Mouse (Mus musculus): ENCODE measurements around the gene Gapdhs. TPM values are rescaled to one million over a fixed set of nuclear protein-coding genes. Genes with fewer than 3 reads are reported as not detected.
"Not testable (repeated sequence)": the region's sequence is repeated elsewhere in the genome, so short reads cannot be mapped to it uniquely, and the experiment has no call there.

The Gapdhs gene
- polyA plus RNA-seq (2012; rRNA removed) (not detected in 2 replicates), polyA plus RNA-seq (2014; fragmentation: Nextera tagmentation; extraction: Ambion mirVana) (not detected in 2 replicates)

DNA sequence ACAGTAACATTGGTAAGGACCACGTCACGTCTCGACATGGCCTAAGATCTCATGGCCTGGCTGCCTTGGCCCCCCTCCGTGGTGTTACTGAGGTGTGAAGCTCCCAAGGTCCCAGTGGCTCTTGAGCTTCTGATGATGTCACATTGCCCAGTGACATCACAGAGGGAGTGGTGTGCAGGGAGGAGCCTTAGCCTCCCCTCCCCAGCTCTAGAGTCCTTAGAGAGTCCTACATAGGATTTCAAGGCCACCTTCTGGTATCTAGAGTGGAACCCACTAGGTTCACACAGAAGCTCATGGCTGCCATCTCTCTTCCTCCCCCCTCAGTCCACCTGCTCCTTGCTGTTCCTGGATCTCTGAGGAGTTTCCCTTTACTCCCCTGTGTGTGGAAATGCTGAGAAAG lies at the start of gene Gapdhs:
Gene Gapdhs (minus strand): TSS at position 65 of the 400 bp plus-strand sequence.
- DNase-seq (ENCODE audit: low read depth in 3 of 3, low spot score in 3 of 3); H3K36me3 ChIP-seq (replicated peaks; ENCODE audit: control insufficient read depth, insufficient read depth, low read depth); H3K27ac ChIP-seq; H3K4me3 ChIP-seq (ENCODE audit: insufficient read depth in 1 of 2, low read depth in 2 of 2, low read length in 2 of 2); H3K4me1 ChIP-seq (replicated peaks; ENCODE audit: control insufficient read depth in 2 of 2, insufficient read depth in 2 of 2, low read length in 1 of 2); H3K27me3 ChIP-seq (ENCODE audit: control insufficient read depth, insufficient read depth, low read length); H3K9me3 ChIP-seq (ENCODE audit: control insufficient read depth, low read length); H3K4me2 ChIP-seq (ENCODE audit: low read depth); H3K9ac ChIP-seq (replicated peaks): not testable (repeated sequence)
- WGBS (ENCODE audit: insufficient replicate concordance): 65% methylated on average over 2 of the region's 4 CpGs
- ATAC-seq (ENCODE audit: insufficient read depth): peak; percentile 15; the same call in 1 of the 2 replicates

- ATAC-seq (ENCODE audit: insufficient read depth): no peak
- Histone ChIP-seq H3K27me3 (ENCODE audit: control insufficient read depth, insufficient read depth, low read length) (no peaks in the 10 kb centered on the region), H3K27ac (no peak overlapping the region), H3K9me3 (ENCODE audit: control insufficient read depth, low read length) (no peaks in the 10 kb centered on the region), H3K4me3 (ENCODE audit: insufficient read depth in 1 of 2, low read depth in 2 of 2, low read length in 2 of 2) (no peak overlapping the region), H3K9ac (replicated peaks) (no peak overlapping the region), H3K36me3 (replicated peaks; ENCODE audit: control insufficient read depth, insufficient read depth, low read depth) (no peaks in the 10 kb centered on the region), H3K4me2 (ENCODE audit: low read depth) (no peak overlapping the region), H3K4me1 (replicated peaks; ENCODE audit: control insufficient read depth in 2 of 2, insufficient read depth in 2 of 2, low read length in 1 of 2) (no peaks in the 10 kb centered on the region)
- no peak for DNase-seq (ENCODE audit: low read depth in 3 of 3, low spot score in 3 of 3)
- 17% methylated on average over 9 of the region's 9 CpGs for WGBS (ENCODE audit: insufficient replicate concordance)
- TF ChIP-seq CTCF (IDR thresholded peaks at IDR 0.05; ENCODE audit: low read depth): no peak
- TF ChIP-seq EP300 (IDR thresholded peaks at IDR 0.05; ENCODE audit: low read depth): no peak
Measured at GRCm38 (mm10) chr7:30791921-30792320, 48.4 kb upstream of the Gapdhs start.

DNA sequence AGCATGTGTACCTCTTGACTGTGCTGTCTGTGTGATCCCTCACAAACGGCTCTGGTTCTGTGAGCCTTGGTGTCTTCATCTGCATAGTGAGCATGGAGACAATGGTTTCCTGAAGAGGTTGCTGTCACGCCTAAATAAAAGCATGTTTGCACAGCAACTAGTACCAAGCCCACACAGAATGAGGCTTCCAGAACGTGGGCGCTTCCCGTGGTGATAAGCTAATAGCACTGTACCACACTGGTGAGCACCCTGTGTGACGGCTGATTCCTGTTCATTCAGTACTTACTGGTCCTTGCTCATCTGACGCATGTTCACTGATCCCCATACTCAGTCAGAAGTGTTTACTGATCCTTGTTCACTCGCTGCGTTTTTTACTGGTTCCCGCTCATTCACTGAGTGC lies 46.7 kb upstream of the Gapdhs start:
- Histone ChIP-seq H3K4me2 (ENCODE audit: low read depth) (no peak overlapping the region), H3K9ac (replicated peaks) (no peak overlapping the region), H3K4me3 (ENCODE audit: insufficient read depth in 1 of 2, low read depth in 2 of 2, low read length in 2 of 2) (no peak overlapping the region), H3K27me3 (ENCODE audit: control insufficient read depth, insufficient read depth, low read length) (no peaks in the 10 kb centered on the region), H3K36me3 (replicated peaks; ENCODE audit: control insufficient read depth, insufficient read depth, low read depth) (no peaks in the 10 kb centered on the region), H3K4me1 (replicated peaks; ENCODE audit: control insufficient read depth in 2 of 2, insufficient read depth in 2 of 2, low read length in 1 of 2) (no peaks in the 10 kb centered on the region), H3K9me3 (ENCODE audit: control insufficient read depth, low read length) (no peaks in the 10 kb centered on the region), H3K27ac (no peak overlapping the region)
- no peak for TF ChIP-seq CTCF (IDR thresholded peaks at IDR 0.05; ENCODE audit: low read depth)
- no peak for TF ChIP-seq EP300 (IDR thresholded peaks at IDR 0.05; ENCODE audit: low read depth)
- 60% methylated on average over 10 of the region's 10 CpGs for WGBS (ENCODE audit: insufficient replicate concordance)
- no peak for DNase-seq (ENCODE audit: low read depth in 3 of 3, low spot score in 3 of 3)
- ATAC-seq (ENCODE audit: insufficient read depth): no peak

- no peak for ATAC-seq (ENCODE audit: insufficient read depth)
- H3K4me3 ChIP-seq (ENCODE audit: insufficient read depth in 1 of 2, low read depth in 2 of 2, low read length in 2 of 2): no peak within 1 kb of the TSS
- no peaks in the 10 kb centered on the region for H3K9me3 ChIP-seq (ENCODE audit: control insufficient read depth, low read length)
- H3K9ac ChIP-seq (replicated peaks): no peak within 1 kb of the TSS
- no peak within 1 kb of the TSS for H3K4me2 ChIP-seq (ENCODE audit: low read depth)
- TF ChIP-seq CTCF (IDR thresholded peaks at IDR 0.05; ENCODE audit: low read depth): no peak
- H3K27ac ChIP-seq: no peak within 1 kb of the TSS
- DNase-seq (ENCODE audit: low read depth in 3 of 3, low spot score in 3 of 3): no peak
- H3K36me3 ChIP-seq (replicated peaks; ENCODE audit: control insufficient read depth, insufficient read depth, low read depth): no peaks in the 10 kb centered on the region
- no peaks in the 10 kb centered on the region for H3K27me3 ChIP-seq (ENCODE audit: control insufficient read depth, insufficient read depth, low read length)
- H3K4me1 ChIP-seq (replicated peaks; ENCODE audit: control insufficient read depth in 2 of 2, insufficient read depth in 2 of 2, low read length in 1 of 2): no peaks in the 10 kb centered on the region
- WGBS (ENCODE audit: insufficient replicate concordance): 45% methylated on average over 15 of the region's 15 CpGs
Measured at GRCm38 (mm10) chr7:30787377-30788022, 44.0 kb upstream of the Gapdhs start, which contains the start of gene Krtdap. Krtdap (plus strand) TSS chr7:30787896.

DNA sequence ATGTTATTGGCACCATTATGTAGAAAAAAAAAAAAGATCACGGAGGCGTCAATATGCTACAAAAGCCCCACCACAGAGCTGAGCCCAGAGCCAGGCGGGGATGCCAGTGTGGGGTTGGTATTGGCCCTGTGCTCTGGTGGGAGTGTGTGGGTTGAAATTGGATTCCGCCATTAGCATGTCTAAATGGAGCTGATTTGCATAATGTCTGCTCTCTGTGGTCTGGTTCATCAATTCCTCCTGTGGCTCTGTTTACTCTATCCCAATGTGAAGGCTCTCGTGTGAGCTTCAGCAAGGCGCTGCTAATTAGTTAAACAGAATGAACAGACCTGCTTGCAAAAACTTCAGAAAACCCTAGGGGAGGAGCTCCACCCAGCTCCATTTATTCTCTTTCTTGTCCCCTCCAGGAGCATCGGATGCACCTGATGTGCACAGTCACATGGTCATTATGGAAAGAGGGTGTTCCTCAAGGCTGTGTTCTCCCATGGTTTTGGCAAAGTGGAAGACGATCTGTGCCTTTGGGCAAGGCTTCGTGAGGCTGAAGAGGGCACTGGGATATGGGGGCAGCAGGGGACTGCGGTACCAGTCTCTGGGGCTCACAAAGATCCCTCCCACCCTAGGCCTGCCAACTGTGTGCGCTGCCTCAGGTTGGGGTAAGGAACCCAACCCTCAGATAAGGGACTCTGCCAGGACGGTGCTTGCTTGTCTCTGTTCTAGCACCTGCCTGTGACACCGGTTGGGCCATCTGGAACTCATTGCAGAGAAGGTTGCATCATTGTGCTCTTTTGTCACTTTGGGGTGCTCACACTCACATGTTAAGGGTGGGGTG lies 42.5 kb upstream of the Gapdhs start:
- Histone ChIP-seq H3K4me1 (replicated peaks; ENCODE audit: control insufficient read depth in 2 of 2, insufficient read depth in 2 of 2, low read length in 1 of 2) (no peaks in the 10 kb centered on the region), H3K4me3 (ENCODE audit: insufficient read depth in 1 of 2, low read depth in 2 of 2, low read length in 2 of 2) (no peak overlapping the region), H3K27ac (no peak overlapping the region), H3K9ac (replicated peaks) (no peak overlapping the region), H3K36me3 (replicated peaks; ENCODE audit: control insufficient read depth, insufficient read depth, low read depth) (no peaks in the 10 kb centered on the region), H3K4me2 (ENCODE audit: low read depth) (no peak overlapping the region), H3K9me3 (ENCODE audit: control insufficient read depth, low read length) (no peaks in the 10 kb centered on the region), H3K27me3 (ENCODE audit: control insufficient read depth, insufficient read depth, low read length) (no peaks in the 10 kb centered on the region)
- TF ChIP-seq CTCF (IDR thresholded peaks at IDR 0.05; ENCODE audit: low read depth): no peak
- TF ChIP-seq EP300 (IDR thresholded peaks at IDR 0.05; ENCODE audit: low read depth): no peak
- ATAC-seq (ENCODE audit: insufficient read depth) (no peak), DNase-seq (ENCODE audit: low read depth in 3 of 3, low spot score in 3 of 3) (no peak)
- 55% methylated on average over 13 of the region's 13 CpGs for WGBS (ENCODE audit: insufficient replicate concordance)
